12 mouse cellular contexts compared by ENCODE assay signal in the genomic region with DNA sequence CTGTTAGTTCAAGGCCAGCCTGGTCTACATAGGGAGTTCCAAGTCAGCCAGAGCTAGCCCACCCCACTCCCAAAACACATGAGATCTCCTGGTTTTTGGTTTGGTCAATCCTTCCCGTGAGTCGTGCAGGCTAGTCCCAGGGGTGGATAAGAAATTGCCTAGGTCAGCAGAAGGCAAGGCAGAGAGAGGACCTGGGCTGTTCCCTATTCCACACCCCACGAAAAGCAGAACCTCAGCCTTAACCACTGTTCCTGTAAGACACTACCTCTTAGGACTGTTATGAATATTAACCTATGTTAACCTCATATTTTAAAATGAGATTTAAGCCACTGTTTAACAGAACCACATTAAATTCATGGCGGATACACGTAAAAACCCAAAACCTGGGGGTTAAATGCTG. TPM values are rescaled to one million over a fixed set of nuclear protein-coding genes. Genes with fewer than 3 reads are reported as not detected.
DNase-seq lines count a peak whose midpoint lies in the region; ATAC-seq lines count a peak whose summit lies in the region.
"Had no signal": no experiment of that assay in that cellular context is flagged by ENCODE, and none has a peak within 500 bp of the region (broad histone marks: within the 10 kb centered on the region; RNA-seq: fewer than 3 reads in every experiment).

No protein-coding gene starts in this region.

- no peaks in the 10 kb centered on the region for H3K27me3 ChIP-seq in heart, embryonic 15.5 days
- H3K27me3 ChIP-seq in embryonic facial prominence, embryonic 13.5 days, result no peaks in the 10 kb centered on the region
- no peaks in the 10 kb centered on the region for H3K27me3 ChIP-seq in liver, embryonic 12.5 days (replicated peaks)
- H3K27me3 ChIP-seq in midbrain, embryonic 16.5 days (ENCODE audit: control insufficient read depth, insufficient read depth, low read depth, low read length), result no peaks in the 10 kb centered on the region
- H3K27me3 ChIP-seq: hindbrain, embryonic 15.5 days; Patski had no signal

- no peak overlapping the region for H3K4me3 ChIP-seq in heart, embryonic 15.5 days
- no peak overlapping the region for H3K4me3 ChIP-seq in embryonic facial prominence, embryonic 13.5 days
- no peak overlapping the region for H3K4me3 ChIP-seq in liver, embryonic 12.5 days
- H3K4me3 ChIP-seq in midbrain, embryonic 16.5 days (ENCODE audit: low read depth, low read length), result no peak overlapping the region
- H3K4me3 ChIP-seq: hindbrain, embryonic 15.5 days had no signal

- H3K4me1 ChIP-seq in heart, embryonic 15.5 days (replicated peaks), result peaks cover 49% of the 10 kb centered on the region
- peaks cover 71% of the 10 kb centered on the region for H3K4me1 ChIP-seq in embryonic facial prominence, embryonic 13.5 days
- H3K4me1 ChIP-seq in liver, embryonic 12.5 days, result peaks cover 38% of the 10 kb centered on the region
- H3K4me1 ChIP-seq in midbrain, embryonic 16.5 days (ENCODE audit: control insufficient read depth, insufficient read depth, low read length), result no peaks in the 10 kb centered on the region

- ATAC-seq in heart, embryonic 15.5 days (replicated peaks; ENCODE audit: insufficient number of reproducible peaks, insufficient read depth, low FRiP score, low read depth), result no peak
- ATAC-seq in embryonic facial prominence, embryonic 13.5 days (ENCODE audit: insufficient number of reproducible peaks, insufficient read depth, low FRiP score, low TSS enrichment, low read depth), result no peak
- ATAC-seq in liver, embryonic 12.5 days, result no peak
- no peak for ATAC-seq in midbrain, embryonic 16.5 days
- ATAC-seq: CD4-positive, CD25-positive, alpha-beta regulatory T cell, adult 4 months had no signal

- WGBS in heart, embryonic 15.5 days, result 70% methylated on average over 5 of the region's 5 CpGs
- 65% methylated on average over 5 of the region's 5 CpGs for WGBS in embryonic facial prominence, embryonic 13.5 days
- 44% methylated on average over 5 of the region's 5 CpGs for WGBS in liver, embryonic 12.5 days (ENCODE audit: insufficient replicate concordance)
- WGBS in midbrain, embryonic 16.5 days, result 83% methylated on average over 5 of the region's 5 CpGs

- no peak overlapping the region for H3K4me2 ChIP-seq in heart, embryonic 15.5 days
- H3K4me2 ChIP-seq in embryonic facial prominence, embryonic 13.5 days, result no peak overlapping the region
- no peak overlapping the region for H3K4me2 ChIP-seq in liver, embryonic 12.5 days
- H3K4me2 ChIP-seq in midbrain, embryonic 16.5 days (ENCODE audit: low read length), result no peak overlapping the region
- H3K4me2 ChIP-seq: hindbrain, embryonic 15.5 days had no signal

- no peaks in the 10 kb centered on the region for H3K36me3 ChIP-seq in heart, embryonic 15.5 days
- no peaks in the 10 kb centered on the region for H3K36me3 ChIP-seq in embryonic facial prominence, embryonic 13.5 days
- no peaks in the 10 kb centered on the region for H3K36me3 ChIP-seq in liver, embryonic 12.5 days
- no peaks in the 10 kb centered on the region for H3K36me3 ChIP-seq in midbrain, embryonic 16.5 days (ENCODE audit: control insufficient read depth, insufficient read depth, low read length)
- H3K36me3 ChIP-seq: hindbrain, embryonic 15.5 days had no signal

- no peak for DNase-seq in heart, postnatal 36 days
- DNase-seq in 416B (ENCODE audit: low read depth), result peak; percentile 12
- DNase-seq in cerebellum, postnatal 25 days, result no peak
- no peak for DNase-seq in gastrocnemius, postnatal 36 days
- DNase-seq: right cerebral cortex, postnatal 25 days had no signal

- intact Hi-C loops in heart, postnatal 36 days (cut with DNase I), result no loop called here
- intact Hi-C loops in gastrocnemius, postnatal 36 days (cut with DNase I), result no loop called here

- peak overlapping the region; percentile 77; the same call in 1 of the 2 replicates for H3K27ac ChIP-seq in heart, embryonic 15.5 days
- H3K27ac ChIP-seq in embryonic facial prominence, embryonic 13.5 days, result 0 out of 2 replicates have a peak overlapping the region, but pooled peaks have one; percentile 60
- H3K27ac ChIP-seq in liver, embryonic 12.5 days, result 0 out of 2 replicates have a peak overlapping the region, but pooled peaks have one; percentile 49
- H3K27ac ChIP-seq in midbrain, embryonic 16.5 days (ENCODE audit: low read length), result no peak overlapping the region
- H3K27ac ChIP-seq: hindbrain, embryonic 15.5 days had no signal

- H3K9ac ChIP-seq in heart, embryonic 15.5 days, result no peak overlapping the region
- no peak overlapping the region for H3K9ac ChIP-seq in embryonic facial prominence, embryonic 13.5 days
- H3K9ac ChIP-seq in liver, embryonic 12.5 days, result no peak overlapping the region
- no peak overlapping the region for H3K9ac ChIP-seq in midbrain, embryonic 16.5 days (ENCODE audit: low read depth, low read length)
- H3K9ac ChIP-seq: hindbrain, embryonic 15.5 days had no signal

- no peaks in the 10 kb centered on the region for H3K9me3 ChIP-seq in heart, embryonic 15.5 days (replicated peaks)
- H3K9me3 ChIP-seq in embryonic facial prominence, embryonic 13.5 days, result no peaks in the 10 kb centered on the region
- H3K9me3 ChIP-seq in liver, embryonic 12.5 days (replicated peaks), result no peaks in the 10 kb centered on the region
- H3K9me3 ChIP-seq in midbrain, embryonic 16.5 days (replicated peaks; ENCODE audit: control insufficient read depth, low read length, poor library complexity, severe bottlenecking), result no peaks in the 10 kb centered on the region
- H3K9me3 ChIP-seq: hindbrain, embryonic 15.5 days had no signal

RNA-seq across cellular contexts. Expression of a gene that starts 8.4 kb away (rescaled TPM):
- 134 and 142 TPM in 2 replicates for polyA plus RNA-seq in heart, embryonic 15.5 days (2015; fragmentation: Nextera tagmentation; extraction: Ambion mirVana)
- total RNA-seq in heart, postnatal 36 days (2021), result 100 to 1,000 TPM in 1 of 2 experiments, 10 to 100 TPM in 1; 80.9 to 113 TPM
- polyA plus RNA-seq in embryonic facial prominence, embryonic 13.5 days (2015; fragmentation: Nextera tagmentation; extraction: Ambion mirVana), result 115 and 116 TPM in 2 replicates
- 23.3 and 26.4 TPM in 2 replicates for polyA plus RNA-seq in liver, embryonic 12.5 days (2016; fragmentation: Nextera tagmentation; extraction: Ambion mirVana)
- 43.2 and 46.3 TPM in 2 replicates for polyA plus RNA-seq in midbrain, embryonic 16.5 days (2015; fragmentation: Nextera tagmentation; extraction: Ambion mirVana)
- 10 to 100 TPM; 34.7 to 39.3 TPM for total RNA-seq in gastrocnemius, postnatal 36 days (2021)
